Mouse (Mus musculus) right cerebral cortex, postnatal 36 days (tissue): ENCODE data around the gene Cyp26b1.
"Not testable (repeated sequence)": the region's sequence is repeated elsewhere in the genome, so short reads cannot be mapped to it uniquely, and the experiment has no call there.

Experiments used
- DNase-seq, 2 experiments: peaks; one replicate each; pipeline ENCODE4 v3.0.0; 2022; ENCODE audit warnings: low spot score in 2 of 2, mixed read lengths in 1 of 2

The Cyp26b1 gene

GRCm38 (mm10) chr6:84593693-84594092 lies at the start of gene Cyp26b1:
Cyp26b1 (minus strand) TSS chr6:84593908.
- DNase-seq = no peak

- no peak for DNase-seq
Observed at GRCm38 (mm10) chr6:84641062-84641431, 47.3 kb upstream of the Cyp26b1 start.

GRCm38 (mm10) chr6:84640324-84641061 lies 46.8 kb upstream of the Cyp26b1 start:
- DNase-seq = no peak

GRCm38 (mm10) chr6:84638206-84638605 lies 44.5 kb upstream of the Cyp26b1 start:
- no peak for DNase-seq

GRCm38 (mm10) chr6:84631588-84631987 lies 37.9 kb upstream of the Cyp26b1 start:
- no peak for DNase-seq

- DNase-seq = no peak
Observed at GRCm38 (mm10) chr6:84630276-84630675, 36.6 kb upstream of the Cyp26b1 start.

- no peak for DNase-seq
Observed at GRCm38 (mm10) chr6:84628831-84629230, 35.1 kb upstream of the Cyp26b1 start.

GRCm38 (mm10) chr6:84626398-84626797 lies 32.7 kb upstream of the Cyp26b1 start:
- DNase-seq = no peak

GRCm38 (mm10) chr6:84619166-84619565 lies 25.5 kb upstream of the Cyp26b1 start:
- DNase-seq = no peak

GRCm38 (mm10) chr6:84617051-84617450 lies 23.3 kb upstream of the Cyp26b1 start:
- no peak for DNase-seq

GRCm38 (mm10) chr6:84616586-84616985 lies 22.9 kb upstream of the Cyp26b1 start:
- DNase-seq = no peak

GRCm38 (mm10) chr6:84613561-84613960 lies 19.9 kb upstream of the Cyp26b1 start:
- no peak for DNase-seq

GRCm38 (mm10) chr6:84601136-84601889 lies 7.6 kb upstream of the Cyp26b1 start:
- no peak for DNase-seq

GRCm38 (mm10) chr6:84599296-84599695 lies 5.6 kb upstream of the Cyp26b1 start:
- DNase-seq = not testable (repeated sequence)

GRCm38 (mm10) chr6:84598725-84599124 lies 5.0 kb upstream of the Cyp26b1 start:
- DNase-seq = no peak

GRCm38 (mm10) chr6:84594626-84595025 lies 918 bp upstream of the Cyp26b1 start:
- no peak for DNase-seq

GRCm38 (mm10) chr6:84590961-84591745 lies 2.6 kb downstream of the Cyp26b1 start:
- DNase-seq = no peak

GRCm38 (mm10) chr6:84589742-84590686 lies 3.7 kb downstream of the Cyp26b1 start:
- DNase-seq = peak; percentile 67 to 70

- DNase-seq = no peak
Observed at GRCm38 (mm10) chr6:84588895-84589652, 4.6 kb downstream of the Cyp26b1 start.

- no peak for DNase-seq
Observed at GRCm38 (mm10) chr6:84588221-84588894, 5.3 kb downstream of the Cyp26b1 start.
